Mouse (Mus musculus) neural tube, embryonic 11.5 days (tissue): ENCODE measurements around the gene Hoxd10. TPM values are rescaled to one million over a fixed set of nuclear protein-coding genes. Genes with fewer than 3 reads are reported as not detected.

Experiments
- ATAC-seq: fragments of 200-750 bp; cut with Nextera tagmentation; 2 replicates; pipeline ENCODE4 v1.8.0; 2017; ENCODE audit warnings: moderate number of reproducible peaks, mild to moderate bottlenecking, moderate TSS enrichment, moderate library complexity; ENCODE audit not compliant: insufficient read depth, low FRiP score, low TSS enrichment
- DNase-seq: peaks from one replicate; pipeline ENCODE4 v3.0.0-alpha.2; 2015; ENCODE audit warnings: low spot score
- H3K27ac ChIP-seq: fragments of 300-500 bp; sonication (generic); 2 replicates; pipeline ENCODE4 v1.5.1; 2014; ENCODE audit warnings: low read depth, mild to moderate bottlenecking, low read length
- H3K27me3 ChIP-seq: fragments of 300-500 bp; sonication (generic); 2 replicates; pipeline ENCODE4 v1.6.1; 2014; ENCODE audit warnings: mild to moderate bottlenecking, low read length, mixed read lengths; ENCODE audit not compliant: control insufficient read depth, insufficient read depth
- H3K36me3 ChIP-seq: fragments of 300-500 bp; sonication (generic); 2 replicates; pipeline ENCODE4 v1.6.1; 2014; ENCODE audit warnings: mild to moderate bottlenecking, low read length, moderate library complexity, mixed read lengths; ENCODE audit not compliant: control insufficient read depth, insufficient read depth
- H3K4me1 ChIP-seq: fragments of 300-500 bp; sonication (generic); 2 replicates; pipeline ENCODE4 v1.6.1; 2014; ENCODE audit warnings: low read length, mixed read lengths; ENCODE audit not compliant: control insufficient read depth, insufficient read depth
- H3K4me2 ChIP-seq: fragments of 300-500 bp; sonication (generic); 2 replicates; pipeline ENCODE4 v1.6.1; 2014; ENCODE audit warnings: low read depth, mild to moderate bottlenecking, moderate library complexity
- H3K4me3 ChIP-seq: fragments of 300-500 bp; sonication (generic); 2 replicates; pipeline ENCODE4 v1.5.1; 2014; ENCODE audit warnings: low read depth, low read length
- H3K9ac ChIP-seq: fragments of 300-500 bp; sonication (generic); 2 replicates; pipeline ENCODE4 v1.6.1; 2014; ENCODE audit warnings: mild to moderate bottlenecking, low read length
- H3K9me3 ChIP-seq: fragments of 300-500 bp; sonication (generic); 2 replicates; pipeline ENCODE4 v1.6.1; 2016; ENCODE audit warnings: low read length; ENCODE audit not compliant: control insufficient read depth
- WGBS: fragments of 180-500 bp; shearing (Covaris S2); extraction: QIAGEN DNeasy Blood & Tissue Kit; methylation state at CpG from one replicate; pipeline ENCODE4 v1.1.7; 2014; 5-methylcytosine and 5-hydroxymethylcytosine counted together
- polyA plus RNA-seq: library from polyadenylated mRNA; unstranded; fragments of >200 nt; fragmentation: Nextera tagmentation; extraction: Ambion mirVana; gene quantifications from 2 replicates; pipeline ENCODE4 v1.2.1, GENCODE M21; 2014

Gene Hoxd10
- 28.1 and 29.3 TPM in 2 replicates for polyA plus RNA-seq

DNA sequence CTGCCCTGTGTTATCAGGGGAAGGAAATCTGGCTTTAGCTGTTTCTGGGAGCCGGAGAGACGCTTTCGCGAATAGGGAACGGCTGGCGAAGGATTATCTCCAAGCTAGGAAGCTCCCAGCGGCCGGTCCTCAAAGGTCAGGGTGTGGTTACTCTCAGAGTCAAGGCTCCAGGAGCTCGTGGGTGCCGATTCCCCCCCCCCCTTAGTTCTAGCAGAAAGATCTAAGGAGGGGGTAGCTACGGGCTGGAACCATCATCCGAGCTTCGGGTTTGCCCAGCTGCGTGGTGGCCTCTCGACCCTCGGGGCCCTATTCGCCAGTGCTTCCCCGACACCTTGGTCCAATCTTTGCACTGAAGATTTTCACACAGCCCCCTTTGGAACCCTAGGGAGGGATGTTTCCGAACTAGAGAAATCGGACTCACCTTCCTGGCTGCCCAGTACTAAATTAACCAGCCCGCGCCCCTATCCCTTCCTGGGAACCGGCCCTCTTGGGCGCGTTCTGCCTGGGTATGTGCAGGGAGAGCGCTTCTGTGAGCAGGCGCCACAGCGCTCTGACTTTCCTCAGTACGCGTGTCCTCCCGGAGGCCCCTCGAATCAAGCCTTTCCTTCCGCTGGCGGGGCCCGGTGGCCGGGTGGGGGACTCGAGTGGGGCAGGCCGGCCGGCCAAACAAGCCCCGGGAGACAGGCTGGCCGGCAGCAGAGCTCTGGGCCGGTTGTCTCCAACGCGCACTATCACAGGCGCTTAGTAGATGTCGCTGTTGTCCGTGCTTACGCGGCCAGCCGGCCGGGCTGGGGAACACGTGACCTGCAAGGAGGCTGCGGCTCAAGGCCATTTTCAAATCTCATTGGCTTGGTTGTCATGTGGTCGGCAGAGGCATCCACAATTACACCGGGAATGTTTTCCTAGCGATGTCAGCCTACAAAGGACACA is at the start of gene Hoxd10:
Gene Hoxd10, plus strand, starts transcription at position 903 of the 930 bp plus-strand sequence.
- H3K4me2 ChIP-seq: peak within 1 kb of the TSS; percentile 65
- DNase-seq: peak; percentile 87
- peak within 1 kb of the TSS; percentile 69 for H3K9ac ChIP-seq
- peak within 1 kb of the TSS; percentile 72 for H3K27ac ChIP-seq
- H3K4me1 ChIP-seq: 0 out of 2 replicates have a peak, but pooled peaks cover 3% of the 10 kb centered on the region
- peaks cover 90% of the 10 kb centered on the region for H3K27me3 ChIP-seq
- H3K9me3 ChIP-seq: no peaks in the 10 kb centered on the region
- peak; percentile 90 for ATAC-seq
- under 1% methylated on average over 56 of the region's 56 CpGs for WGBS
- no peaks in the 10 kb centered on the region for H3K36me3 ChIP-seq
- peak within 1 kb of the TSS; percentile 46 for H3K4me3 ChIP-seq

GRCm38 (mm10) chr2:74642431-74642830 is 49.3 kb upstream of the Hoxd10 start:
- Histone ChIP-seq H3K4me2 (no peak overlapping the region), H3K9me3 (no peaks in the 10 kb centered on the region), H3K36me3 (no peaks in the 10 kb centered on the region), H3K4me3 (no peak overlapping the region), H3K4me1 (no peaks in the 10 kb centered on the region), H3K9ac (no peak overlapping the region), H3K27me3 (peaks cover 29% of the 10 kb centered on the region), H3K27ac (no peak overlapping the region)
- DNase-seq (no peak), ATAC-seq (no peak)
- WGBS: 62% methylated on average over 5 of the region's 5 CpGs

DNA sequence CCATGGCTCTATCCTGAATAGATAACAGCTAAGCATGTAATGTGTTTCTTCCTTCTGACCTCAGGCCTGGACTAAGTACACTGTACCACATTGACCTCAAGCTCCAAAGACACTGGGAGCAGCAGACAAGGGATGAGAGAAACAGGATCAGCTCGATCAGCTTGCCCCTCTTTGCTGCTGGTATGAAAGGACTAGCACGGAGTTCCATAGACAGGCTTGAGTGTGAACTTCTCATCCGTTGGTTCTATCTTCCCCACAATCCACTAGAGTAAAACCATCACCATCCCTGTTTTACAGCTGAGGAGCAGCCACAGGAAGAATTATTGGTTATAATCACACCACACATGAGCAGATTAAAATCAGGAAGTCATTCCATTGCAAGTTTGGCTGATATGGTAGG is 46.1 kb upstream of the Hoxd10 start:
- Histone ChIP-seq H3K27me3 (peaks cover 60% of the 10 kb centered on the region), H3K4me2 (no peak overlapping the region), H3K9me3 (no peaks in the 10 kb centered on the region), H3K27ac (no peak overlapping the region), H3K4me3 (no peak overlapping the region), H3K4me1 (no peaks in the 10 kb centered on the region; the same call in 1 of the 2 replicates), H3K9ac (no peak overlapping the region), H3K36me3 (no peaks in the 10 kb centered on the region)
- ATAC-seq (no peak), DNase-seq (no peak)
- 87% methylated on average over 3 of the region's 3 CpGs for WGBS

DNA sequence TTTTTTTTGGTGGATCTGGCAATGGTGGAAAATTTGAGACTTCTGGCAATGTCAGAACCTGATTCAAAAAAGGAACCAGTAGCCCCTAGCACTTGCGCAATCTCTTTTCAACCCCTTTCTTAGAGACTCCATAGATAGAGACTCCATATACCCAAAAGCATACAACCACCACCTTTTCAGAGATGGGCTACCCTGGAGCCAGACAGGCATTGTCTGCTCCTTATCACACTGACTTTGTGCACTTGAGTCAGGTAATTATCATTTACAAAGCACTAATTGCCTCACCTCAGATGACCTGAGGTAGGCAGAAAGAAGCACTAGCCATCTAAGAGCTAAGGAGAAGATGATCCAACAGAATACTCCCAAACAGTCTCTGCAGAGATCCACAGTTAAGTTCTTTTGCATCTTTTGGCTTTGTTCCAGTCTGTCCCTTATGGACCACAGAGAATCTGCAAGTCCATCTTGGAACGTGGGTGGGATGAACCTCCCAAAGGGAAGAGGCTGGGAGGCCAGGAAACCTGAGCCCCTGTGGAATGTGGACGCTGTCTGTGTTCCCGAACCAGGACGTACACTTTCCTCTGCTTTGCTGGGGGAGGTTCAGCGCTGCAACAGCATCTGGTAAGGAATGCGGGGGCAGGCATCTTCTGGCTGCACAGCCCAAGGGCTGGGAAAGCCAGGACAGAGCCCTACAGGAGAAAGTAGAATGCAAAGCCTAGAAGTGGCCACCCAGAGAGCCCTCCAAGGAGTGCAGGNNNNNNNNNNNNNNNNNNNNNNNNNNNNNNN is 44.5 kb upstream of the Hoxd10 start:
- no peaks in the 10 kb centered on the region for H3K9me3 ChIP-seq
- H3K27me3 ChIP-seq: peaks cover 76% of the 10 kb centered on the region
- no peaks in the 10 kb centered on the region for H3K36me3 ChIP-seq
- WGBS: 14% methylated on average over 7 of the region's 7 CpGs
- ATAC-seq: no peak
- H3K4me1 ChIP-seq: no peaks in the 10 kb centered on the region; the same call in 1 of the 2 replicates
- no peak overlapping the region for H3K9ac ChIP-seq
- H3K4me2 ChIP-seq: no peak overlapping the region
- no peak for DNase-seq
- H3K4me3 ChIP-seq: no peak overlapping the region
- H3K27ac ChIP-seq: no peak overlapping the region

DNA sequence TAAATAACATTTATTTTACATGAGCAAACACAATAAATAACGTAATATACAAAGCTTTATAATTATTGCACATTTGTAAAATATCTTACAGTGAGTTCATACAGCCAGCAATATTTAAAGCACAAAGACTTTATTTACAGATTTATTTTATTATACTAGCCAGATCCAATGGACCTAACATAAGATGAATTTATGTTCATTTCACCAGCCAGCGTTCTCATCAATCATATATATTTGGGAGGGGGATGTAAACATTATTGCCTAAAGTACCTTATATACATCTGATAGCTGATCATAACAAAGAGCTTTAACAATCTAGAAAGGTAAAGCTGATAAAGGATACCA is 38.8 kb upstream of the Hoxd10 start:
- no peak for ATAC-seq

GRCm38 (mm10) chr2:74653781-74654535 is 37.8 kb upstream of the Hoxd10 start:
- no peak overlapping the region for H3K4me3 ChIP-seq
- no peaks in the 10 kb centered on the region for H3K9me3 ChIP-seq
- peaks cover 89% of the 10 kb centered on the region for H3K27me3 ChIP-seq
- 11% methylated on average over 17 of the region's 17 CpGs for WGBS
- no peak for ATAC-seq
- 0 out of 2 replicates have a peak, but pooled peaks cover 5% of the 10 kb centered on the region for H3K4me1 ChIP-seq
- H3K27ac ChIP-seq: no peak overlapping the region
- H3K9ac ChIP-seq: no peak overlapping the region
- DNase-seq: peak; percentile 34
- no peaks in the 10 kb centered on the region for H3K36me3 ChIP-seq
- H3K4me2 ChIP-seq: no peak overlapping the region

More for the DNA sequence above, 38.8 kb upstream of the Hoxd10 start:
- Histone ChIP-seq H3K27me3 (peaks cover 89% of the 10 kb centered on the region), H3K4me3 (no peak overlapping the region), H3K27ac (no peak overlapping the region), H3K9ac (no peak overlapping the region), H3K4me2 (no peak overlapping the region), H3K36me3 (no peaks in the 10 kb centered on the region), H3K4me1 (peaks cover 5% of the 10 kb centered on the region; the same call in 1 of the 2 replicates), H3K9me3 (no peaks in the 10 kb centered on the region)
- 45% methylated on average over 2 of the region's 2 CpGs for WGBS
- DNase-seq: no peak

- peaks cover 89% of the 10 kb centered on the region for H3K27me3 ChIP-seq
- H3K4me3 ChIP-seq: no peak overlapping the region
- no peak overlapping the region for H3K4me2 ChIP-seq
- H3K4me1 ChIP-seq: 0 out of 2 replicates have a peak, but pooled peaks cover 5% of the 10 kb centered on the region
- no peaks in the 10 kb centered on the region for H3K9me3 ChIP-seq
- no peak overlapping the region for H3K27ac ChIP-seq
- H3K9ac ChIP-seq: no peak overlapping the region
- H3K36me3 ChIP-seq: no peaks in the 10 kb centered on the region
- WGBS: 3% methylated on average over 17 of the region's 20 CpGs
- DNase-seq (peak; percentile 14), ATAC-seq (no peak)
These were observed 36.8 kb upstream of the Hoxd10 start for GRCm38 (mm10) chr2:74654743-74655419.

DNA sequence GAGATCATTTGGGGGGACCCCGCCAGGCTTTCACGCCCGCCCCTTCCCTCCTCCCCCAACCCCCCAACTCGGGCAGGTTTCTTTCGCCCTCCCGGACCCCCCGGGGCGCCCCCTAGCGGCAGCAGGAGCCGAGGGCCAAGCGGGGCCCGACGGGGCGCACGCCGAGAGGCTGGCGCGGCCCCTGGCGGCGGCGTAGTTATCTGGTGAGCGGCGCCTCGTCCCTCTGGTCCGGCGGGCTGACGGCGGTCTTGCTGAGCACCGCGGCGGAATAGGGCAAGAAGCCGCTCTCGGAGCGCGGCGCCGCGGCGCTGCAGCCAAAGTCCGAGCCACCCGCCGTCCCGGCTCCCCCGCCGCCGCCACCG is 36.3 kb upstream of the Hoxd10 start:
- H3K27ac ChIP-seq: no peak overlapping the region
- no peak for DNase-seq
- no peak overlapping the region for H3K9ac ChIP-seq

More for the DNA sequence above, 36.3 kb upstream of the Hoxd10 start:
- 2% methylated on average over 34 of the region's 47 CpGs for WGBS
- peaks cover 89% of the 10 kb centered on the region for H3K27me3 ChIP-seq
- H3K4me3 ChIP-seq: peak overlapping the region; percentile 28
- 0 out of 2 replicates have a peak, but pooled peaks cover 5% of the 10 kb centered on the region for H3K4me1 ChIP-seq
- peak overlapping the region; percentile 49 for H3K4me2 ChIP-seq
- no peak for ATAC-seq
- H3K9me3 ChIP-seq: no peaks in the 10 kb centered on the region
- H3K36me3 ChIP-seq: no peaks in the 10 kb centered on the region
